Mouse (Mus musculus): Measurements from ENCODE around the gene Cideb.

DNA sequence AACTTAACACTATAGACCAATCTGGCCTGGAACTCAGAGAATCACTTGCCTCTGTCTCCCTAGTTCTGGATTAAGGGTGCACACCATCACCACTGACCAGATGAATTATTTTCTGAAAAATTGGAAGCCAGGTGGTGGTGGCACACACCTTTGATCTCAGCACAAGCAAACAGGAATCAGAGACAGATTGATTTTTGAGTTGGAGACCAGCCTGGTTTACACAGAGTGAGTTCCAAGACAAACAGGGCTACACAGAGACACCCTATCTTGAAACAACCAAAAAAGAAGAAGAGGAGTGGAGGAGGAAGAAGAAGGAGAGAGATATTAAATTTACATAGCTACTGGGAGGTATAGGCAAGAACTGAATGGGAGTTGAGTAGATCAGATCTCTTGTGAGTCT lies 32.0 kb downstream of the Cideb start:
- no peak for TF ChIP-seq POLR2A (IDR thresholded peaks at IDR 0.05; ENCODE audit: insufficient read length, low read depth)
- no peak for TF ChIP-seq E2F4 (IDR thresholded peaks at IDR 0.05; ENCODE audit: insufficient read depth)
- no peak for TF ChIP-seq MAX (IDR thresholded peaks at IDR 0.05; ENCODE audit: low read depth)
- TF ChIP-seq MYOG (IDR thresholded peaks at IDR 0.05; ENCODE audit: control insufficient read depth in 1 of 3, insufficient read depth in 1 of 3, insufficient read length in 2 of 3, low read depth in 2 of 3) = no peak
- no peak for TF ChIP-seq POLR2AphosphoS2 (IDR thresholded peaks at IDR 0.05; ENCODE audit: insufficient read length, low read depth)
- TF ChIP-seq USF1 (IDR thresholded peaks at IDR 0.05; ENCODE audit: low read depth) = no peak
- TF ChIP-seq TCF12 (IDR thresholded peaks at IDR 0.05; ENCODE audit: insufficient read depth, poor library complexity, severe bottlenecking) = no peak
- TF ChIP-seq MYOD1 (IDR thresholded peaks at IDR 0.05; ENCODE audit: control insufficient read depth in 1 of 3, insufficient read length in 2 of 3, low read depth in 2 of 3) = no peak
- TF ChIP-seq REST (IDR thresholded peaks at IDR 0.05; ENCODE audit: insufficient read depth, insufficient read length) = no peak
- TF ChIP-seq CEBPB (IDR thresholded peaks at IDR 0.05; ENCODE audit: insufficient read depth, poor library complexity, severe bottlenecking) = no peak
- no peak for TF ChIP-seq SRF (IDR thresholded peaks at IDR 0.05; ENCODE audit: control insufficient read depth, insufficient read length, low read depth)
- TF ChIP-seq TCF3 (IDR thresholded peaks at IDR 0.05; ENCODE audit: insufficient read length, low read depth) = no peak
